Mouse (Mus musculus) 416B (cell line): ENCODE data around the gene Gm3376.
"Not testable (repeated sequence)": the region's sequence is repeated elsewhere in the genome, so short reads cannot be mapped to it uniquely, and the experiment has no call there.

ENCODE experiments used
- DNase-seq: peaks from one replicate; pipeline ENCODE4 v3.0.0; 2011; ENCODE audit warnings: low read depth

The Gm3376 gene

GRCm38 (mm10) chrY:3771373-3771772 lies at the start of gene Gm3376:
Gene Gm3376 (plus strand): TSS chrY:3771673.
- DNase-seq: not testable (repeated sequence)
